Mouse (Mus musculus) R1 (cell line): ENCODE data around the gene Atp5e.
A peak's percentile ranks its signal among the peaks of the same experiment; 100 is the strongest.

Experiments used
- DNase-seq: peaks from one replicate; pipeline ENCODE4 v3.0.0-alpha.2; 2018; ENCODE audit warnings: low read depth, low spot score

The Atp5e gene

DNA sequence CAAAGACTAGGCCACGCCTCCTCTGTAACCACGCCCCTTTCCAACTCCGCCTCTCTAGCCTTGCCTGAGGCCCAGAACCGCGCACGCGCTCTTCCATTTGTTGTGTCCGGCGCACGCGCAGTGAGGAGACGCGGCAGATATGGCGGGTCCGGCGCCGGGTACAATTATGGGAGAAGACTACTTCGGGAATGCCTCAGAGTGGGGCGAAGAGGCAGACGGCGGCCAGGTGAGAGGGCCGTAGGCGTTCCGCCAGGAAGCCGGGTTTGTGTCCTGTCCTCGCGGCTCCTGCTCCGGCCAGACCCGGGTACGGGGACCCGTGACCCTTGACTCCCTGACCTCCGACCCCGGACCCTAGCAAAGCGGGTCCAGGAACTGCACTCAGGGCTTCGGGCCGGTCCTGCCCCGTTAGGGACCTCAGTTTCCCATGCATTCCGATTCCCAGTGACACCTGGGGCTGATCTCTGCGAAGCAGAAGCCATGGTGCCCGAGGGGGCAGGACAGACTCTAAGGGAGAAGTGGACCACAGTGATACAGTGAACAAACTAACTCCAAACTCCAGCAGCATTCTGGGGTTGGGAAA is 48.1 kb downstream of the Atp5e start, which contains the start of gene Nelfcd:
Gene Nelfcd (plus strand): TSS at position 74 of the 580 bp plus-strand sequence.
- peak; percentile 95 for DNase-seq

DNA sequence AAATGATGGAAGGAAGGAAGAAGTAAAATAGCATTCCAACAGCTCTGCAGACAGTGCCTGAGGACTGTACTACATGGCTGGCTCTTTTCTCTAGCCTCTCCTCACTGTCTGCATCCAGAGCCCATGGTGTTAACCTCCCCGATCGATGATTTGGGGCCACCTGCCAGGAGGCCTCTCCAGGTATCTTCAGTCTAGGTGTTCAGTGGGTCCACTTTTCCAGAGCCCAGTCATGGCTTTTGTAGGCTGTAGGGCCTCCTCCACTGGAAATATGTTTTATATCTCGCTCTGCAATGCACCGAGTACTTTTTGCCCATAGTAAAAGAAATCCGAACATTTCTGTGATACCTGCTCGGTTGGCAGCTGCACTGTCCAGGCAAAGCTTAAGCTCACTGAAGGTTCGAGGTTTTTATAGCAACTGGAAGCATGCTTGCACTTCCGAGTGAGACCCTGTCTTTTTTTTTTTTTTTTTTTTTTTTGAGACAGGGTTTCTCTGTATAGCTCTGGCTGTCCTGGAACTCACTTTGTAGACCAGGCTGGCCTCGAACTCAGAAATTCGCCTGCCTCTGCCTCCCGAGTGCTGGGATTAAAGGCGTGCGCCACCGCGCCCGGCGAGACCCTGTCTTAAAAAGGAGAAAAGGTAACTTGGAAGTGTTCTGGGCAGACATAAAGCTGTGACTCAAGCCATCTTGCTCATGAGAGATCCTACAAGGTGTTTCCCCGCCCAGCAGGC is 48.7 kb downstream of the Atp5e start:
- no peak for DNase-seq

DNA sequence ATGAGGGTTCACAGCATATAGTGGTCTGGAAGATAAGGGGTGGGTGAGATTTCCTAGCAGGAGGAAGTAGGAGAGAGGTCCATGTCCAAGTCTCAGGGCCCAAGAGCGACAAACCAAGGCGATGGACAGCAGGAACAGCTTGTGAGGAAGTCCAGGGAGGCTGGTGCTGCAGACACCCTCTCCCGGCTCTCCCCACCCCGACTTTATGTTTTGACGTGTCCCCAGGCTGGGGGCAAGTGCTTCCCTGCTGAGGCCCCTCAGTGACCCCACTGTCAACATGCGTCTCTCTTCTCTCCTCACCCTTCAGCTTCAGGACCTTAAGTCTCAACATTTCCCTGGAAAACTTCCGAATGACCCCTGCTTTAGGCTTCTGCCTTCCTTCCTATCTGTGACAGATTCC is 50.8 kb downstream of the Atp5e start:
- DNase-seq = no peak
